In genomic region chr5:76176411-76176810, GRCm38 (mm10) we compare ENCODE assay signal across 16 mouse cellular contexts. TPM values are rescaled to one million over a fixed set of nuclear protein-coding genes. Genes with fewer than 3 reads are reported as not detected.
DNase-seq lines count a peak whose midpoint lies in the region; ATAC-seq and TF ChIP-seq lines count a peak whose summit lies in the region.
"Had no signal": no experiment of that assay in that cellular context is flagged by ENCODE, and none has a peak within 500 bp of the region (broad histone marks: within the 10 kb centered on the region; RNA-seq: fewer than 3 reads in every experiment).

No protein-coding gene starts in this region.

- H3K27me3 ChIP-seq in heart, adult 2 months (ENCODE audit: control insufficient read depth, insufficient read depth, low read length): no peaks in the 10 kb centered on the region
- no peaks in the 10 kb centered on the region for H3K27me3 ChIP-seq in lung, embryonic 16.5 days (ENCODE audit: control insufficient read depth, insufficient read depth, low read depth, low read length)
- H3K27me3 ChIP-seq in heart, embryonic 15.5 days: no peaks in the 10 kb centered on the region
- H3K27me3 ChIP-seq: stomach, embryonic 15.5 days had no signal

- H3K4me1 ChIP-seq in heart, adult 2 months (ENCODE audit: control insufficient read depth, insufficient read depth, low read length): peaks cover 3% of the 10 kb centered on the region
- H3K4me1 ChIP-seq in lung, embryonic 16.5 days (replicated peaks; ENCODE audit: control insufficient read depth, insufficient read depth, low read length): peaks cover 7% of the 10 kb centered on the region
- peaks cover 8% of the 10 kb centered on the region for H3K4me1 ChIP-seq in heart, embryonic 15.5 days (replicated peaks)

- WGBS in heart, adult 2 months: 17% methylated on average over 3 of the region's 3 CpGs
- 29% methylated on average over 3 of the region's 3 CpGs for WGBS in lung, embryonic 16.5 days
- WGBS in heart, embryonic 15.5 days: 31% methylated on average over 3 of the region's 3 CpGs

- no peaks in the 10 kb centered on the region for H3K79me2 ChIP-seq in heart, adult 2 months (replicated peaks; ENCODE audit: control insufficient read depth, insufficient read depth, low read length)

- H3K36me3 ChIP-seq in heart, adult 2 months (ENCODE audit: control insufficient read depth, insufficient read depth, low read length): peaks cover 3% of the 10 kb centered on the region; the same call in 1 of the 2 replicates
- no peaks in the 10 kb centered on the region for H3K36me3 ChIP-seq in lung, embryonic 16.5 days (ENCODE audit: control insufficient read depth, insufficient read depth, low read length)
- H3K36me3 ChIP-seq in heart, embryonic 15.5 days: no peaks in the 10 kb centered on the region
- H3K36me3 ChIP-seq: stomach, embryonic 15.5 days had no signal

- TF ChIP-seq EP300 in heart, adult 2 months (IDR thresholded peaks at IDR 0.05; ENCODE audit: insufficient read depth, low read depth, low read length): no peak

- H3K27ac ChIP-seq in heart, adult 2 months: no peak overlapping the region
- peak overlapping the region; percentile 41 for H3K27ac ChIP-seq in lung, embryonic 16.5 days (ENCODE audit: low read length)
- peak overlapping the region; percentile 16; the same call in 1 of the 2 replicates for H3K27ac ChIP-seq in heart, embryonic 15.5 days
- H3K27ac ChIP-seq: macrophage; stomach, embryonic 15.5 days had no signal

- ATAC-seq in lung, embryonic 16.5 days (ENCODE audit: low read depth): peak; percentile 78
- ATAC-seq in heart, embryonic 15.5 days (replicated peaks; ENCODE audit: insufficient number of reproducible peaks, insufficient read depth, low FRiP score, low read depth): no peak
- no peak for ATAC-seq in CD4-positive, CD25-positive, alpha-beta regulatory T cell, adult 4 months
- ATAC-seq: forebrain, embryonic 16.5 days; midbrain, embryonic 16.5 days had no signal

- no peaks in the 10 kb centered on the region for H3K9me3 ChIP-seq in lung, embryonic 16.5 days (ENCODE audit: control insufficient read depth, low read length)
- no peaks in the 10 kb centered on the region for H3K9me3 ChIP-seq in heart, embryonic 15.5 days (replicated peaks)
- H3K9me3 ChIP-seq: stomach, embryonic 15.5 days had no signal

- DNase-seq in heart, adult 11 months: peak; percentile 90
- DNase-seq in heart, adult 2 months: no peak
- DNase-seq in lung, postnatal 4 days: no peak
- DNase-seq in testis, postnatal 10 days (ENCODE audit: low spot score): no peak
- DNase-seq in thymus, postnatal 36 days: no peak
- DNase-seq: adrenal gland, postnatal 14 days; cerebellum, postnatal 10 days; liver; thymus, postnatal 4 days had no signal

- TF ChIP-seq POLR2A in heart, adult 2 months (IDR thresholded peaks at IDR 0.05; ENCODE audit: insufficient read depth, low read depth, low read length): no peak

- TF ChIP-seq CTCF in heart, adult 2 months (IDR thresholded peaks at IDR 0.05): no peak

- intact Hi-C loops in heart, adult 2 months (cut with DNase I): no loop called here

- no peak overlapping the region for H3K9ac ChIP-seq in heart, adult 2 months (ENCODE audit: low read depth, low read length)
- H3K9ac ChIP-seq in lung, embryonic 16.5 days (ENCODE audit: low read length): 0 out of 2 replicates have a peak overlapping the region, but pooled peaks have one; percentile 18
- H3K9ac ChIP-seq in heart, embryonic 15.5 days: no peak overlapping the region
- H3K9ac ChIP-seq: stomach, embryonic 15.5 days had no signal

- no peak overlapping the region for H3K4me2 ChIP-seq in lung, embryonic 16.5 days (ENCODE audit: low read depth, low read length)
- 0 out of 2 replicates have a peak overlapping the region, but pooled peaks have one; percentile 21 for H3K4me2 ChIP-seq in heart, embryonic 15.5 days
- H3K4me2 ChIP-seq: stomach, embryonic 15.5 days had no signal

- no peak overlapping the region for H3K4me3 ChIP-seq in heart, adult 2 months
- H3K4me3 ChIP-seq in lung, embryonic 16.5 days (ENCODE audit: low read length): no peak overlapping the region
- no peak overlapping the region for H3K4me3 ChIP-seq in heart, embryonic 15.5 days
- H3K4me3 ChIP-seq: stomach, embryonic 15.5 days had no signal

RNA-seq across cellular contexts. Expression of gene Tmem165, which starts 7.3 kb away (rescaled TPM):
- total RNA-seq in heart, adult 2 months (2021): 10 to 100 TPM; 17.9 to 19.0 TPM
- 21.5 and 25.9 TPM in 2 replicates for polyA plus RNA-seq in heart, adult 2 months (2012; rRNA removed)
- polyA plus RNA-seq in lung, embryonic 16.5 days (2015; fragmentation: Nextera tagmentation; extraction: Ambion mirVana): 87.9 and 89.3 TPM in 2 replicates
- 62.7 and 72.2 TPM in 2 replicates for polyA plus RNA-seq in heart, embryonic 15.5 days (2015; fragmentation: Nextera tagmentation; extraction: Ambion mirVana)
- 10 to 100 TPM; 11.3 to 14.3 TPM for polyA plus RNA-seq in CD4-positive, CD25-positive, alpha-beta regulatory T cell, adult 4 months (2017; shearing (Covaris generic))

RNA-seq across cellular contexts. Expression of gene Srd5a3, which starts 36.3 kb away (rescaled TPM):
- total RNA-seq in heart, adult 2 months (2021): 10 to 100 TPM in 1 of 2 experiments, 1 to 10 TPM in 1; 8.6 to 10.0 TPM
- 17.0 and 26.1 TPM in 2 replicates for polyA plus RNA-seq in heart, adult 2 months (2012; rRNA removed)
- polyA plus RNA-seq in lung, embryonic 16.5 days (2015; fragmentation: Nextera tagmentation; extraction: Ambion mirVana): 45.8 and 46.5 TPM in 2 replicates
- 25.8 and 32.3 TPM in 2 replicates for polyA plus RNA-seq in heart, embryonic 15.5 days (2015; fragmentation: Nextera tagmentation; extraction: Ambion mirVana)
- 10 to 100 TPM; 31.0 to 32.4 TPM for polyA plus RNA-seq in CD4-positive, CD25-positive, alpha-beta regulatory T cell, adult 4 months (2017; shearing (Covaris generic))
